Mouse (Mus musculus): Measurements from ENCODE around the gene Amz2.

DNA sequence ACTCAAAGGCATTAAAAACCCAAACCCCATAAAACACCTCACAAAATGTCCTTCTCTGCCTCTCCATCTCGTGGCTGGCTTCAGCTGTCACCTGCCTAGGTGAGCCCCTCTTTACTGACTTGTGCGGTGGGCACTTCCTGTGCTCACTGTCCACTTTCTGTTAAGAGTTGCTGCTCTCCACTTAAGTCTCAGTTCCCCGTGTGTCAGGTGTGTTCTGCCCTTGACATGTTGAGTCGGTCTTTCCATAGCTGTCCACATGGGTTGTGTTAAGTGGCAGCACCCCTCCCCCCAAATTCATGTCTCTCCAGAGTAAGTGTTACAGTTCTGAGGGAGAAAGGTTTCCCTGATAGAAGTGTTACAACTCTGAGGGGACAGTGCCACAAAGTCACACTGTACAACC lies 66.1 kb downstream of the Amz2 start:
- TF ChIP-seq CTCF (conservative IDR thresholded peaks at IDR 0.05; ENCODE audit: low read length) (no peak), POU5F1 (IDR thresholded peaks at IDR 0.05; ENCODE audit: borderline replicate concordance, low read length) (no peak)

Measured in E14TG2a.4 (cell line).